Comparison of ENCODE assay signal across 8 mouse cellular contexts in genomic region chr13:53775687-53776086, GRCm38 (mm10).
DNase-seq lines count a peak whose midpoint lies in the region; ATAC-seq and TF ChIP-seq lines count a peak whose summit lies in the region.

No protein-coding gene starts in this region.

- no peak for TF ChIP-seq POLR2A in cortical plate, adult 2 months (IDR thresholded peaks at IDR 0.05; ENCODE audit: extremely low read depth, insufficient read depth, low read length)

- no peak overlapping the region for H3K4me2 ChIP-seq in intestine, embryonic 14.5 days (ENCODE audit: low read length)
- H3K4me2 ChIP-seq in intestine, embryonic 15.5 days (replicated peaks), result no peak overlapping the region

- TF ChIP-seq CTCF in cortical plate, adult 2 months (IDR thresholded peaks at IDR 0.05; ENCODE audit: extremely low read depth, insufficient read depth, low read length), result peak; percentile 45

- no peak overlapping the region for H3K27ac ChIP-seq in intestine, embryonic 14.5 days (ENCODE audit: low read depth)
- no peak overlapping the region for H3K27ac ChIP-seq in intestine, embryonic 15.5 days
- no peak overlapping the region for H3K27ac ChIP-seq in cortical plate, adult 2 months (ENCODE audit: insufficient read depth, low read length)

- 40% methylated on average over 5 of the region's 5 CpGs for WGBS in intestine, embryonic 14.5 days
- WGBS in intestine, embryonic 15.5 days, result 37% methylated on average over 5 of the region's 5 CpGs

- H3K9ac ChIP-seq in intestine, embryonic 14.5 days (ENCODE audit: low read length), result no peak overlapping the region
- no peak overlapping the region for H3K9ac ChIP-seq in intestine, embryonic 15.5 days

- intact Hi-C loops in left cerebral cortex, postnatal 4 days (cut with DNase I), result no loop called here

- H3K4me3 ChIP-seq in intestine, embryonic 14.5 days (ENCODE audit: low read depth, low read length), result no peak overlapping the region
- no peak overlapping the region for H3K4me3 ChIP-seq in intestine, embryonic 15.5 days (replicated peaks)
- no peak overlapping the region for H3K4me3 ChIP-seq in cortical plate, adult 2 months (ENCODE audit: insufficient read depth, low read length)

- no peaks in the 10 kb centered on the region for H3K9me3 ChIP-seq in intestine, embryonic 14.5 days (ENCODE audit: control insufficient read depth, low read length)
- H3K9me3 ChIP-seq in intestine, embryonic 15.5 days, result no peaks in the 10 kb centered on the region

- no peaks in the 10 kb centered on the region for H3K36me3 ChIP-seq in intestine, embryonic 14.5 days (ENCODE audit: control insufficient read depth, insufficient read depth, low read length)
- no peaks in the 10 kb centered on the region for H3K36me3 ChIP-seq in intestine, embryonic 15.5 days

- peak; percentile 65 for DNase-seq in intestine, embryonic 14.5 days (ENCODE audit: low spot score)
- DNase-seq in 416B (ENCODE audit: low read depth) (peak; percentile 84), ES-CJ7 (ENCODE audit: low read depth, low spot score) (peak; percentile 89)
- DNase-seq in left cerebral cortex, postnatal 4 days, result peak; percentile 57
- DNase-seq in testis, postnatal 10 days (ENCODE audit: low spot score), result peak; percentile 84

- H3K27me3 ChIP-seq in intestine, embryonic 14.5 days (replicated peaks; ENCODE audit: control insufficient read depth, insufficient read depth, low read length), result no peaks in the 10 kb centered on the region
- H3K27me3 ChIP-seq in intestine, embryonic 15.5 days (replicated peaks), result no peaks in the 10 kb centered on the region

- no peaks in the 10 kb centered on the region for H3K4me1 ChIP-seq in intestine, embryonic 14.5 days (replicated peaks; ENCODE audit: control insufficient read depth, insufficient read depth, low read length)
- no peaks in the 10 kb centered on the region for H3K4me1 ChIP-seq in intestine, embryonic 15.5 days (replicated peaks)
- no peaks in the 10 kb centered on the region for H3K4me1 ChIP-seq in cortical plate, adult 2 months (ENCODE audit: control insufficient read depth, insufficient read depth, low read length)

- ATAC-seq in intestine, embryonic 14.5 days (replicated peaks; ENCODE audit: low FRiP score, low TSS enrichment, low read depth), result no peak
- no peak for ATAC-seq in intestine, embryonic 15.5 days
- ATAC-seq in frontal cortex, adult (ENCODE audit: low TSS enrichment), result no peak
